Mouse (Mus musculus) embryonic stem cell, embryonic (primary cell): ENCODE measurements around the gene Mical3.

Source experiments
- CTCF ChIA-PET, 4 experiments: fragments of 300-600 bp in 2 of 4; fragments of 350-600 bp in 2 of 4; sonication (Branson Sonifier 250); formaldehyde crosslinking; loops; one replicate each; lab custom pipeline; 2022; ENCODE audit warnings: inconsistent platforms in 2 of 4; lab: Charles Lee
- POLR2A ChIA-PET, 4 experiments: fragments of 300-600 bp in 2 of 4; fragments of 350-600 bp in 2 of 4; sonication (Branson Sonifier 250); formaldehyde crosslinking; loops; one replicate each; lab custom pipeline; 2022; ENCODE audit warnings: antibody characterized with exemption in 4 of 4, inconsistent platforms in 1 of 4; lab: Charles Lee

Mical3 gene

GRCm38 (mm10) chr6:120965814-120966213 lies 165.0 kb downstream of the Mical3 start:
- CTCF ChIA-PET: no interaction called here
- POLR2A ChIA-PET: interaction anchor here in 1 of 4 experiments (1.2 kb wide), 1 partner anchor 12 kb away, joined by 4 read pairs; no protein-coding TSS in a partner anchor

- POLR2A ChIA-PET: interaction anchor here in 1 of 4 experiments (1.0 to 1.5 kb wide), 3 partner anchors 12 to 231 kb away, joined by 3 read pairs; no protein-coding TSS in a partner anchor
- CTCF ChIA-PET: no interaction called here
These were observed 166.6 kb downstream of the Mical3 start for GRCm38 (mm10) chr6:120964179-120964578.

- ChIA-PET POLR2A (interaction anchor here in 1 of 4 experiments (0.9 kb wide), 2 partner anchors 12 to 17 kb away, joined by 3 read pairs; no protein-coding TSS in a partner anchor), CTCF (interaction anchor here in 1 of 4 experiments (0.7 kb wide), 1 partner anchor 11 kb away, joined by 3 read pairs; no protein-coding TSS in a partner anchor)
These were observed 170.3 kb downstream of the Mical3 start for GRCm38 (mm10) chr6:120960338-120961030.

- CTCF ChIA-PET: no interaction called here
- POLR2A ChIA-PET: interaction anchor here in 1 of 4 experiments (1.4 kb wide), 1 partner anchor 13 kb away, joined by 3 read pairs; no protein-coding TSS in a partner anchor
These were observed 173.5 kb downstream of the Mical3 start for GRCm38 (mm10) chr6:120957331-120957730.

GRCm38 (mm10) chr6:120956259-120957161 lies 174.3 kb downstream of the Mical3 start:
- CTCF ChIA-PET: no interaction called here
- POLR2A ChIA-PET: interaction anchor here in 1 of 4 experiments (1.4 kb wide), 1 partner anchor 14 kb away, joined by 3 read pairs; no protein-coding TSS in a partner anchor

GRCm38 (mm10) chr6:120955215-120955614 lies 175.6 kb downstream of the Mical3 start:
- ChIA-PET CTCF (no interaction called here), POLR2A (no interaction called here)

- ChIA-PET CTCF (no interaction called here), POLR2A (no interaction called here)
These were observed 176.6 kb downstream of the Mical3 start for GRCm38 (mm10) chr6:120954241-120954640.

- ChIA-PET CTCF (interaction anchor here in 1 of 4 experiments (1.1 to 1.2 kb wide), 2 partner anchors 18 to 54 kb away, joined by 3 read pairs; no protein-coding TSS in a partner anchor), POLR2A (interaction anchor here in 2 of 4 experiments (0.7 to 1.5 kb wide), 3 partner anchors 25 to 203 kb away, joined by 3 to 5 read pairs (median 3); no protein-coding TSS in a partner anchor)
These were observed 178.3 kb downstream of the Mical3 start for GRCm38 (mm10) chr6:120952475-120952874.

- CTCF ChIA-PET: interaction anchor here in 1 of 4 experiments (0.6 to 0.7 kb wide), 2 partner anchors 36 to 173 kb away, joined by 5 to 12 read pairs; no protein-coding TSS in a partner anchor
- POLR2A ChIA-PET: interaction anchor here in 1 of 4 experiments (1.3 kb wide), 1 partner anchor 23 kb away, joined by 3 read pairs; no protein-coding TSS in a partner anchor
These were observed 179.5 kb downstream of the Mical3 start for GRCm38 (mm10) chr6:120951311-120951710.

GRCm38 (mm10) chr6:120945510-120945909 lies 185.3 kb downstream of the Mical3 start:
- CTCF ChIA-PET: interaction anchor here in 2 of 4 experiments (0.6 to 1.0 kb wide), 3 partner anchors 21 to 348 kb away, joined by 3 read pairs; no protein-coding TSS in a partner anchor
- POLR2A ChIA-PET: no interaction called here

- CTCF ChIA-PET: interaction anchor here in 1 of 4 experiments (1.0 kb wide), 1 partner anchor 8 kb away, joined by 3 read pairs; no protein-coding TSS in a partner anchor
- POLR2A ChIA-PET: interaction anchor here in 1 of 4 experiments (1.0 to 1.4 kb wide), 2 partner anchors 15 to 29 kb away, joined by 3 to 4 read pairs; no protein-coding TSS in a partner anchor
These were observed 186.8 kb downstream of the Mical3 start for GRCm38 (mm10) chr6:120943964-120944363.

GRCm38 (mm10) chr6:120943551-120943950 lies 187.2 kb downstream of the Mical3 start:
- POLR2A ChIA-PET: interaction anchor here in 2 of 4 experiments (1.0 to 1.4 kb wide), 3 partner anchors 15 to 28 kb away, joined by 3 to 4 read pairs (median 3); no protein-coding TSS in a partner anchor
- CTCF ChIA-PET: no interaction called here

- CTCF ChIA-PET: no interaction called here
- POLR2A ChIA-PET: interaction anchor here in 1 of 4 experiments (1.0 kb wide), 1 partner anchor 17 kb away, joined by 3 read pairs; no protein-coding TSS in a partner anchor
These were observed 187.7 kb downstream of the Mical3 start for GRCm38 (mm10) chr6:120943079-120943478.

GRCm38 (mm10) chr6:120941575-120941974 lies 189.2 kb downstream of the Mical3 start:
- POLR2A ChIA-PET: interaction anchor here in 1 of 4 experiments (0.6 to 1.8 kb wide), 3 partner anchors 10 to 61 kb away, joined by 3 to 6 read pairs (median 4); no protein-coding TSS in a partner anchor
- CTCF ChIA-PET: interaction anchor here in 1 of 4 experiments (0.5 kb wide), 1 partner anchor 37 kb away, joined by 4 read pairs; no protein-coding TSS in a partner anchor

GRCm38 (mm10) chr6:120941084-120941481 lies 189.7 kb downstream of the Mical3 start:
- POLR2A ChIA-PET: interaction anchor here in 1 of 4 experiments (0.6 to 1.8 kb wide), 3 partner anchors 10 to 61 kb away, joined by 3 to 6 read pairs (median 4); no protein-coding TSS in a partner anchor
- CTCF ChIA-PET: interaction anchor here in 1 of 4 experiments (0.5 kb wide), 1 partner anchor 1425 kb away, joined by 3 read pairs; no protein-coding TSS in a partner anchor

GRCm38 (mm10) chr6:120940446-120941083 lies 190.2 kb downstream of the Mical3 start:
- ChIA-PET CTCF (interaction anchor here in 3 of 4 experiments (0.5 to 0.7 kb wide), 4 partner anchors 37 to 1501 kb away, joined by 3 read pairs; no protein-coding TSS in a partner anchor), POLR2A (interaction anchor here in 2 of 4 experiments (1.0 to 1.8 kb wide), 3 partner anchors 9 to 17 kb away, joined by 3 to 6 read pairs (median 4); no protein-coding TSS in a partner anchor)

GRCm38 (mm10) chr6:120939783-120940182 lies 191.0 kb downstream of the Mical3 start:
- ChIA-PET POLR2A (interaction anchor here in 1 of 4 experiments (1.0 kb wide), 1 partner anchor 16 kb away, joined by 4 read pairs; no protein-coding TSS in a partner anchor), CTCF (interaction anchor here in 3 of 4 experiments (0.6 to 0.7 kb wide), 3 partner anchors 36 to 1502 kb away, joined by 3 read pairs; no protein-coding TSS in a partner anchor)
